Mouse (Mus musculus) urinary bladder, postnatal 14 days (tissue): ENCODE results near the gene Cisd3.
"Not testable (repeated sequence)": the region's sequence is repeated elsewhere in the genome, so short reads cannot be mapped to it uniquely, and the experiment has no call there.

Source experiments
- DNase-seq: peaks from one replicate; pipeline ENCODE4 v3.0.0; 2021; ENCODE audit warnings: low spot score

The Cisd3 gene

GRCm38 (mm10) chr11:97713896-97714295, 28.3 kb downstream of the Cisd3 start:
- DNase-seq, result no peak

GRCm38 (mm10) chr11:97714356-97714755, 28.7 kb downstream of the Cisd3 start:
- DNase-seq, result no peak

- DNase-seq, result no peak
Measured at GRCm38 (mm10) chr11:97714784-97715760, 29.4 kb downstream of the Cisd3 start.

DNA sequence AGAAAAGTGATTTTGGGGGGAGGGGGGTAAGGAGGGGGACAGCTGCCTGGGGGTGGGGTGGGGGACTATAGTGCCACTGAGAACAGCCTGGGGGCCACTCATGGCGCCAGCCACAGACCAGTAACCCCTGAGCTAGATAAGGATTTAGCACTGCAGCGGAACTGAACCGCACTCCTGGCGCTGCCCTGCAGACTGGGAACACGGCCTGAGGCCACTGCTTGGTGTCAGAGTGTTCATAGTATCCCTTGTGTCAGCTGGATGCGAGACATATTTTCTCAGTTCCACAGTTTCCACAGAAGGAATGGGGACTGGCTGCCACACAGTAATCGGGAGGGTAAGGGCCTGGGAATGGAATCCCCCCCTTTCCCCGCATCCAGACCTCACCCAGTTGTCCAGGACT, 30.4 kb downstream of the Cisd3 start:
- no peak for DNase-seq

DNA sequence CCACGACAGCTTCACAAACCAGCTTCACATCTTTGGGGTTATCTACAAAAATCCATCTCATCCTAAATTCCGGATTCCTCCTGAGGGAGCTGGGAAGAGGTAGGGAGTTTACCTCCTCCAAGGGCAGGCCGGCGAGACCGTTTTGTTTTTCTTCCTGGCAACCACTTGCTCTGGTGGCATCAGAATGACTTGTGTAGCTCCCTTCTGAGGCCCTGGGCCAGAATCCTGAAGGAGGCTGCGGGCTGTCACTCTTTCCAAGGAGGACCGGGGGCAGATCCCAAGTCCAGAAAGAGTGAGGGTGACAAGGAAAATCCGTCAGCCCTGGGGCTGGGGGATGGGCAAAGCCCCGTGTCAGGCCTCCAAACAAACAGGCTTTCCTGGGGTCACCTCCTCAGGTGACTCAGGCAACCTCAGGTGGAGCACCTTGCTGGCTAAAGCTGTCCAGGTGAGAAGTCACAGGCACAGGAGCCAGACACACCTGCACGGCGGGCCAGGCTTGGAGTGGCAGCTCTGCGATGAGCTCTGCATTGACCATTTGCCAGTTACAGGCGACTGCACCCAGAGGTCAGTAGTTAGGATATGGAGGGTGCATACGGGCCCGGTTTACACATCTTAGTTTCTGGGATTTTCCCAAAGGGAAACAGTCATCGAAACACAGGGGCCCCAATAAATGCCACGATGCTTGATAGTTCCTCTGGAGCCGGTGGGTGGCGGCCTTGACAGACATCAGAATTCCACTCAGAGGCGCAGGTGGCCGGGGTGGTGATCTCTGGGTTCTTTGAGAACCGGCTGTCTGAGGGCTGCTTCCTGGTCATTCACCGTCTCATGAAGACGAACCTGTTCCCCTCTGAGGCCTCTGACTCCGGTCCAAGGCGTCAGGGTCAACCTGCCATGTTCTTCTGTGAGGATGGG, 32.0 kb downstream of the Cisd3 start:
- DNase-seq, result no peak

- no peak for DNase-seq
Measured at GRCm38 (mm10) chr11:97718281-97718860, 32.7 kb downstream of the Cisd3 start.

DNA sequence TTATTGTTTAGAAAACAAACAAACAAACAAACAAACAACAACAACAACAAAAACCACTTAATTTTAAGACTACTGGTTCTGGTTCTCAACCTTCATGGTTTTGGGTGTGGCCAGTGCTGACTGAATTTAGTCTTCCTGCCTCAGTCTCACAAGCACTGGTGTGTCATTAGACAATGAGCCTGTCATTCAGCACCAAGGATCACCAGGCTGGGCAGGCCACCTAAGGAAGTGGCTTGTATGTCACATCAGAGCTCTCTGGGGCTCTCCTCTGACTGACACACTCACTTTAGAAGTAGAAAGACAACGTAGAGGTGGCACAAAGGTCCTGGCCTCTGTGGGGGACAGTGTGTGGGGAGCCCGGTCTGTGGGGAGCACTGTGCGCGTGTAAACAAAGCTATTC, 33.4 kb downstream of the Cisd3 start:
- DNase-seq, result no peak

- DNase-seq, result no peak
Measured at GRCm38 (mm10) chr11:97721338-97721737, 35.7 kb downstream of the Cisd3 start.

DNA sequence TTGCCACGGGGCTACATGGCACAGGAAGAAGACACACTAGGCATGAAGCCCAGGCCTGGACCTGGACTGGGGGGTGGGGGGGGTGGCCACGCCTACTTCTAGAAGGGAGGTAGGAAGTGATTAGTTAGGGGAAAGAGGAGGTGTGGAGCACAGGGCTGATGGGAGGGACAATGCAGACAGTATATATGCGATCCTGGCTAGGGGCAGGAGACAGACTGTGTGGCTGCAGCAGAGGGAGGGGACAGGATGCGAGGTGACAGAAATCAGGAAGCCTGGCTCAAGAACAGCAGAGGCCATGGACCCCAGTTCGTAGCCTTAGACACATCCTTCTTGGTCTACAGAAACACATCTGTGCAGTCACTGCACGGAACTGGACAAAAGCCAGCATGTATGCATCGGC, 38.1 kb downstream of the Cisd3 start:
- no peak for DNase-seq

GRCm38 (mm10) chr11:97728311-97728710, 42.7 kb downstream of the Cisd3 start:
- no peak for DNase-seq

DNA sequence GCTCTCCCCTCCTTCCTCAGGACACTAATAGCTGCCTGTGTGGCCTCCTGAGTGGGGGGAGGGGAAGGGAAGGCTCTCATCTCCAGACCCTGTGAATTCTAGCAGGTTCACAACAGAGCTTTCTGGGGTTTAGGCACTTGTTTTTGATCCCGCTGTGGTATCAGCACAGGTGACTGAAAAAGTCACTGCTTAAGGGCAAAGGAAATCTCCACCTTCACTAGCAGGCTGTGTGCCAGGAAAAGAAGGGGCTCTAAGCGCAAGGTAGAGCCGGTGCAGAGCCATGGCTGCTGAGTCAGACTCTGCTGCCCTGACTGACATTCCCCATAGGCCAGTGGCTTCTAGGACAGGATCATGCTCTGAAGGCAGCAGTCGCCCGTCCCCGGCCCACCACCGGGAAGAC, 43.1 kb downstream of the Cisd3 start:
- DNase-seq, result no peak

- DNase-seq, result no peak
Measured at GRCm38 (mm10) chr11:97733689-97734088, 48.1 kb downstream of the Cisd3 start.

GRCm38 (mm10) chr11:97734810-97735209, 49.2 kb downstream of the Cisd3 start:
- DNase-seq, result not testable (repeated sequence)

DNA sequence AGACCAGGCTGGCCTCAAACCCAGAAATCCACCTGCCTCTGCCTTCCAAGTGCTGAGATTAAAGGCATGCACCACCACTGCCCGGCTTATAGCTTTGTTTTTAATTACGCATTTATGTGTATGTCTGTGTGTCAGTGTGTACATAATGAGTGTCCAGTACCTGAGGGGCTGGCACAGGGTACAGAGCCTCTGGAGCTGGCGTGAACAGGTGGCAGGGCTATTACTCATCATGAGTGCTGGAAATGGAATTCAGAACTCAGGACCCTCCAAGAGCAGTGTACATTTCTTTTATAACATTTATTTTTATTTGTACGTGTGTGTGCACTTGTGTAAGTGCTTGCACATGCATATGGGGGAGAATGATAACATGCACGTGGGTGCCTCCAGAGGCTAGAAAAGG, 51.0 kb downstream of the Cisd3 start:
- DNase-seq, result no peak

- DNase-seq, result no peak
Measured at GRCm38 (mm10) chr11:97737600-97737999, 52.0 kb downstream of the Cisd3 start.
